Mouse (Mus musculus) midbrain, postnatal 0 days (tissue): Measurements from ENCODE around the gene Tspan18. TPM values are rescaled to one million over a fixed set of nuclear protein-coding genes. Genes with fewer than 3 reads are reported as not detected.

Experiments
- ATAC-seq: fragments of 200-750 bp; cut with Nextera tagmentation; 2 replicates; pipeline ENCODE4 v1.8.0; 2017; ENCODE audit warnings: moderate number of reproducible peaks, mild to moderate bottlenecking, moderate TSS enrichment, moderate library complexity; ENCODE audit not compliant: low FRiP score
- DNase-seq: peaks from one replicate; pipeline ENCODE4 v3.0.0-alpha.2; 2015; ENCODE audit warnings: low spot score
- H3K27ac ChIP-seq: fragments of 300-500 bp; sonication (generic); 2 replicates; pipeline ENCODE4 v1.5.1; 2014; ENCODE audit warnings: low read depth, mild to moderate bottlenecking, low read length, mixed read lengths
- H3K27me3 ChIP-seq: fragments of 300-500 bp; sonication (generic); 2 replicates; pipeline ENCODE4 v1.6.1; 2014; ENCODE audit warnings: low read length, control low read depth, mixed read lengths; ENCODE audit not compliant: insufficient read depth
- H3K36me3 ChIP-seq: fragments of 300-500 bp; sonication (generic); 2 replicates; pipeline ENCODE4 v1.6.1; 2014; ENCODE audit warnings: low read length, control low read depth, mixed read lengths; ENCODE audit not compliant: insufficient read depth
- H3K4me1 ChIP-seq: fragments of 300-500 bp; sonication (generic); 2 replicates; pipeline ENCODE4 v1.6.1; 2014; ENCODE audit warnings: mild to moderate bottlenecking, control low read depth, antibody characterized with exemption, low read length, mixed read lengths; ENCODE audit not compliant: insufficient read depth
- H3K4me2 ChIP-seq: fragments of 300-500 bp; sonication (generic); 2 replicates; pipeline ENCODE4 v1.6.1; 2014; ENCODE audit warnings: low read depth, mild to moderate bottlenecking, low read length, mixed read lengths; ENCODE audit not compliant: poor library complexity, severe bottlenecking
- H3K4me3 ChIP-seq: fragments of 300-500 bp; sonication (generic); 2 replicates; pipeline ENCODE4 v1.5.1; 2014; ENCODE audit warnings: low read depth, mild to moderate bottlenecking, low read length, moderate library complexity
- H3K9ac ChIP-seq: fragments of 300-500 bp; sonication (generic); replicated peaks from 2 replicates; pipeline ENCODE4 v1.6.1; 2014; ENCODE audit warnings: mild to moderate bottlenecking, low read length, moderate library complexity, mixed read lengths; ENCODE audit not compliant: poor library complexity, severe bottlenecking
- H3K9me3 ChIP-seq: fragments of 300-500 bp; sonication (generic); 2 replicates; pipeline ENCODE4 v1.6.1; 2016; ENCODE audit warnings: low read length, control low read depth
- CTCF ChIP-seq: IDR thresholded peaks from 2 replicates; pipeline ENCODE4 v1.5.1; 2016; ENCODE audit warnings: antibody characterized with exemption, mild to moderate bottlenecking
- WGBS: fragments of 180-500 bp; shearing (Covaris S2); extraction: QIAGEN DNeasy Blood & Tissue Kit; methylation state at CpG from one replicate; pipeline ENCODE4 v1.1.7; 2014; 5-methylcytosine and 5-hydroxymethylcytosine counted together
- polyA plus RNA-seq: library from polyadenylated mRNA; unstranded; fragments of >200 nt; fragmentation: Nextera tagmentation; extraction: Ambion mirVana; gene quantifications from 2 replicates; pipeline ENCODE4 v1.2.1, GENCODE M21; 2015
- total RNA-seq: library from RNA; depleted of rRNA; stranded (reverse); fragments of >200 nt; gene quantifications from 2 replicates; pipeline ENCODE4 v1.2.3, GENCODE M21; 2014

Tspan18 gene
- total and polyA plus RNA-seq, 2 experiments from 2014 or later = 16.5 to 19.8 TPM

DNA sequence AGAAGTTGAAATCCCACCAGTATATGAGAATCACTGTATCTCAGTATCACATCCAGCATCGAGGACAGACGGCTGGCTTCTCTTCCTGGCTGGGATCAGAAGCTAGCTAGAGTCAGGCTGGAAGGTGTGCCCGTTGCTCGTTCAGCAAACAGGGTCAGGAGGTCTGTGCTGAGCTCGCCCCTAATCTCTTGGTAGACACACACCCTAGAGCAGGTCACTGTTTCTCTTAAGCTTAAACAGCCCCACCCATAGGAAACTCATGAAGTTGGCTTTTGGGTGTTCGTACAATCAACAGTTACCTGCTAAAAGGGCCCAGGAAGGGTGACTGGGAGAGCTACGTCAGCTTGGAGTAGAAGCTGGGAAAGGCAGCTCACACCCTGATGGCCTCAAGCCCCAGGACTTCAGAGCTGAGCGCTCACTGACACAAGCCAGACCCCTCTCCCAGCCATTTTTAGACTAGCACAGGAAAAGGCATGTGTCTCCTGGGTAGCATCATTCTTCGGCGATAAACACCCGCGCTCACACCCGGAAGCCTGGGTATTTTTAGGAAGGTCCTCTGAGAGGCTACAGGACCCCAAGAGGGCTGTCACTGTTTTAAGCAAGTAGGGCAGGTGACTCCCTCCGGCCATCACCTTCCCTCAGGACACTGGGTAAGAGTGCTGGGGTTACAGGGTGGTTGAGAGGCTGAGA lies 24.4 kb downstream of the Tspan18 start:
- Histone ChIP-seq H3K4me3 (no peak overlapping the region), H3K27me3 (no peaks in the 10 kb centered on the region), H3K27ac (no peak overlapping the region), H3K36me3 (no peaks in the 10 kb centered on the region), H3K9ac (no peak overlapping the region), H3K4me1 (peaks cover 5% of the 10 kb centered on the region; the same call in 1 of the 2 replicates), H3K9me3 (no peaks in the 10 kb centered on the region), H3K4me2 (no peak overlapping the region)
- ATAC-seq (no peak), DNase-seq (no peak)
- WGBS = 94% methylated on average over 14 of the region's 14 CpGs
- no peak for TF ChIP-seq CTCF

DNA sequence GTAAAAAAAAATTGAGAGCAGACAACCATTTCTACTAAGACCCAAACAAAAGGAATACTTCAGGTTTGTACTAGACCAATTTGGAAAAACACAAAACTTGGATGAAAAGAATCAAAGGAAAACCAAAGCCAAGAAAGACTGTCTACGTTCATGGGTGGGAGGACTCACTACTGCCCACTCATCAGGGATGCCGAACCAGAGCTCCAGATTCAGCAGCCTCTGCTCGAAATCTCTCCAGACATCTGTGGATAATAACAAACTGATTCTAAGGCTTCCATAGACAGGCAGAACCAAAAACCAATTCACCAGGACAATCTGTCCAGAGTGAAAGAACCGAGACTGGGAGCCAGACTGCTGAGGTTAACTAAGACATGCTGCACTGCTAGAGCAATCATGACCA lies 27.4 kb downstream of the Tspan18 start:
- no peak overlapping the region for H3K4me3 ChIP-seq
- H3K4me2 ChIP-seq = no peak overlapping the region
- H3K27ac ChIP-seq = no peak overlapping the region
- no peak for DNase-seq
- no peaks in the 10 kb centered on the region for H3K27me3 ChIP-seq
- no peaks in the 10 kb centered on the region for H3K36me3 ChIP-seq
- WGBS = 89% methylated on average over 4 of the region's 4 CpGs
- no peak for TF ChIP-seq CTCF
- H3K9ac ChIP-seq = no peak overlapping the region
- H3K9me3 ChIP-seq = no peaks in the 10 kb centered on the region
- H3K4me1 ChIP-seq = peaks cover 13% of the 10 kb centered on the region
- ATAC-seq = no peak

DNA sequence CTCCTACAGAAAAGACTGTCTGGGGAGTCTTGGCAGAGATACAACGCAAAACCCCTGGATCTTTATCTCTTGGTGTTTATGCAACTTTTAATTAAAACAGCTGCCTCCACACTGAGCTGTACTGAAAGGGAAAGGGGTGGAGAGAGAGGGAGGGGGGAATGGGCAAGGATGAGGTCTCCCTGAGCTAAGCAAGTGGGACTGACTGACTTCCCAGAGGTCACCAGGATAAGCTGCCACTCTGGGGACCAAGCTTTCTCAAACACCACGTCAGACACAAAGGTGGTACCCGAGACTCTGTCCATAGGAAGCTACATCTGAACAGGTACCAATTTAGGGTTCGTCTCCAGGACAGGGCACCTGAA lies 30.1 kb downstream of the Tspan18 start:
- H3K36me3 ChIP-seq = no peaks in the 10 kb centered on the region
- no peaks in the 10 kb centered on the region for H3K9me3 ChIP-seq
- no peak for TF ChIP-seq CTCF
- 43% methylated on average over 4 of the region's 4 CpGs for WGBS
- H3K4me1 ChIP-seq = peaks cover 13% of the 10 kb centered on the region
- no peak for DNase-seq
- peak overlapping the region; percentile 65 for H3K27ac ChIP-seq
- no peak overlapping the region for H3K4me2 ChIP-seq
- no peak overlapping the region for H3K9ac ChIP-seq
- no peak for ATAC-seq
- H3K4me3 ChIP-seq = no peak overlapping the region
- H3K27me3 ChIP-seq = no peaks in the 10 kb centered on the region

DNA sequence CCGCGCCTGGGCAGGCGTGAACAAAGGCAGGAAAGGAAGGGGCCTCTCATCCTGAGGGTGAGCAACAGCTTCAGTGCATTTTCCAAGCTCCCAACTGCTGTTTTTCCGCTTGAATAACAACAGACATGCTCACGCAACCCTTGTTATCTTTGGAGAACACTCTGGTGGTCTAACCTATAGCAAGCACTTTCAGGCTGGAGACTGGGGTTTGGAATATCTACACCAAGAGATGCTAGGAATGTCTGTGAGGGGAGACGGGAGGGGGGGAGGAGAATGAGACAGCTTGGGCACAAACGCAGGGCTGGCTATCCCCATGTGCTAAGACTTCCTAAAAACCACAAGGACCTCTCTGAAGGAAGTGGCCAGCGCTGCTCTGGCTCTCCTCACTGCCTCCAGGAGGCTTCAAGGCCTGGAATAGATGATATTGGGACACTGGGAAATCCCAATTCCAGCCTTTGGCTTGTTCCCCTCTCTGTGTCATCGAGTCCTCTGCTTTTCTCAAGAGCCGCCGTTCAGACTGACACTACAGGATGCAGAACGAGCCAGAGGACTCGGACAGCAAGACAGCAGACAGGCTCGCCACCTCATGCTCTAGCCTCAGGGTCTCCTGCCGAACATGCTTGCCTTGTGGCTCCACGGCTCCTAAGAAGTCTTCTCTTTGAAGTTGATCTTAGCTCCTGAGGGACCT lies 30.6 kb downstream of the Tspan18 start:
- no peak for TF ChIP-seq CTCF
- 12% methylated on average over 16 of the region's 16 CpGs for WGBS
- no peak for DNase-seq
- peak overlapping the region; percentile 65 for H3K27ac ChIP-seq
- H3K4me2 ChIP-seq = no peak overlapping the region
- H3K4me3 ChIP-seq = no peak overlapping the region
- no peaks in the 10 kb centered on the region for H3K36me3 ChIP-seq
- no peaks in the 10 kb centered on the region for H3K27me3 ChIP-seq
- no peaks in the 10 kb centered on the region for H3K9me3 ChIP-seq
- H3K4me1 ChIP-seq = peaks cover 13% of the 10 kb centered on the region
- 0 out of 2 replicates have a peak, but pooled peaks have one; percentile 34 for ATAC-seq
- no peak overlapping the region for H3K9ac ChIP-seq

DNA sequence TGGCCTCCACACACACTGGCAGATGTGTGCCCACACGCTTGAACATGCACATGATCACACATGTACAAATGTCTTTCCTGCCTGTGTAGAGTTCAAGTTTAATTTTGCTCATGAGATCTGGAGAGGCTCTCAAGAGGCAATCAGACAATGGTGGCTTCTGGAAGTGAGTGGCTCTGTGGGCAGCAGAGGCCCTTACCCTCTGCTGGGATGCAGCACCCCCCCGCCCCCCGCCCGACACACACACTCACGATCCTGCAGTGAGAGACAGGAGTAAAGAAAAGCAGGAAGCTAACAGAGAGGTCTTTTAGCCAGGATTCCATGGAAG lies 31.1 kb downstream of the Tspan18 start:
- H3K4me3 ChIP-seq = no peak overlapping the region
- H3K36me3 ChIP-seq = no peaks in the 10 kb centered on the region
- no peaks in the 10 kb centered on the region for H3K9me3 ChIP-seq
- ATAC-seq = no peak; the same call in 1 of the 2 replicates
- H3K9ac ChIP-seq = no peak overlapping the region
- WGBS = 21% methylated on average over 5 of the region's 5 CpGs
- no peak for DNase-seq
- H3K4me2 ChIP-seq = no peak overlapping the region
- no peaks in the 10 kb centered on the region for H3K27me3 ChIP-seq
- peak overlapping the region; percentile 65 for H3K27ac ChIP-seq
- peaks cover 13% of the 10 kb centered on the region for H3K4me1 ChIP-seq
- no peak for TF ChIP-seq CTCF

DNA sequence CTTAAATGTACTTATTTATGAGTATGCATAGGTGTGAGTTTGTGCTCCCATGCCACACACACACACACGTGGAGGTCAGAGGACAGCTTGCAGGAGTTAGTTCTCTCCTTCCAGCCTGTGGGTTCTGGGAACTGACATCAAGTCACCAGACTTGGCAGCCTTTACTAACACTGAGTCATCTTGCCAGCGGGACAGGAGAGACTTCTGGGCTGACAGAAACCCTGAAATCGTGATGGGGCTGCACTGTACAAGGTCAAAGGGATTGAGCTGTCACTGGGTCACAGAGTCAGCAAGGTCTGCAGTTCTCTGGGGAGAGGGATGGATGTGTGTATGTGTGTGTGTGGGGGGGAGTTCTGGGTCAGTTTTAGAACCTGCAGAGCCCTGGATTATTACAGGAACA lies 36.6 kb downstream of the Tspan18 start:
- no peak overlapping the region for H3K27ac ChIP-seq
- DNase-seq = no peak
- H3K27me3 ChIP-seq = no peaks in the 10 kb centered on the region
- no peak overlapping the region for H3K4me2 ChIP-seq
- no peak overlapping the region for H3K9ac ChIP-seq
- 77% methylated on average over 3 of the region's 3 CpGs for WGBS
- no peak for ATAC-seq
- H3K4me3 ChIP-seq = no peak overlapping the region
- H3K9me3 ChIP-seq = no peaks in the 10 kb centered on the region
- TF ChIP-seq CTCF = no peak
- no peaks in the 10 kb centered on the region for H3K4me1 ChIP-seq
- no peaks in the 10 kb centered on the region for H3K36me3 ChIP-seq
